Mouse (Mus musculus) forebrain, embryonic 13.5 days (tissue): Measurements from ENCODE around the gene Prep. TPM values are rescaled to one million over a fixed set of nuclear protein-coding genes. Genes with fewer than 3 reads are reported as not detected.

ENCODE experiments used
- ATAC-seq: fragments of 200-750 bp; cut with Nextera tagmentation; 2 replicates; pipeline ENCODE4 v1.8.0; 2017
- H3K27ac ChIP-seq: fragments of 300-500 bp; sonication (generic); 2 replicates; pipeline ENCODE4 v1.5.1; 2015; ENCODE audit warnings: inconsistent platforms, mild to moderate bottlenecking, moderate library complexity
- H3K27me3 ChIP-seq: fragments of 300-500 bp; sonication (generic); 2 replicates; pipeline ENCODE4 v1.6.1; 2015; ENCODE audit warnings: mild to moderate bottlenecking, inconsistent platforms
- H3K36me3 ChIP-seq: fragments of 300-500 bp; sonication (generic); 2 replicates; pipeline ENCODE4 v1.6.1; 2015; ENCODE audit warnings: mild to moderate bottlenecking, inconsistent platforms; ENCODE audit not compliant: poor library complexity, severe bottlenecking
- H3K4me1 ChIP-seq: fragments of 300-500 bp; sonication (generic); 2 replicates; pipeline ENCODE4 v1.6.1; 2015; ENCODE audit warnings: inconsistent platforms
- H3K4me2 ChIP-seq: fragments of 300-500 bp; sonication (generic); 2 replicates; pipeline ENCODE4 v1.6.1; 2015; ENCODE audit warnings: inconsistent platforms, mild to moderate bottlenecking, moderate library complexity
- H3K4me3 ChIP-seq: fragments of 300-500 bp; sonication (generic); 2 replicates; pipeline ENCODE4 v1.5.1; 2015; ENCODE audit warnings: mild to moderate bottlenecking, inconsistent platforms
- H3K9ac ChIP-seq: fragments of 300-500 bp; sonication (generic); 2 replicates; pipeline ENCODE4 v1.6.1; 2015; ENCODE audit warnings: mild to moderate bottlenecking, inconsistent platforms
- H3K9me3 ChIP-seq: fragments of 300-500 bp; sonication (generic); replicated peaks from 2 replicates; pipeline ENCODE4 v1.6.1; 2016; ENCODE audit warnings: inconsistent platforms
- WGBS: fragments of 180-500 bp; shearing (Covaris S2); methylation state at CpG from one replicate; pipeline ENCODE4 v1.1.7; 2015; 5-methylcytosine and 5-hydroxymethylcytosine counted together
- polyA plus RNA-seq: library from polyadenylated mRNA; unstranded; fragments of >200 nt; fragmentation: Nextera tagmentation; extraction: Ambion mirVana; gene quantifications from 2 replicates; pipeline ENCODE4 v1.2.1, GENCODE M21; 2015

Prep gene
- polyA plus RNA-seq, 1 experiment from 2014 or later: 18.3 TPM

DNA sequence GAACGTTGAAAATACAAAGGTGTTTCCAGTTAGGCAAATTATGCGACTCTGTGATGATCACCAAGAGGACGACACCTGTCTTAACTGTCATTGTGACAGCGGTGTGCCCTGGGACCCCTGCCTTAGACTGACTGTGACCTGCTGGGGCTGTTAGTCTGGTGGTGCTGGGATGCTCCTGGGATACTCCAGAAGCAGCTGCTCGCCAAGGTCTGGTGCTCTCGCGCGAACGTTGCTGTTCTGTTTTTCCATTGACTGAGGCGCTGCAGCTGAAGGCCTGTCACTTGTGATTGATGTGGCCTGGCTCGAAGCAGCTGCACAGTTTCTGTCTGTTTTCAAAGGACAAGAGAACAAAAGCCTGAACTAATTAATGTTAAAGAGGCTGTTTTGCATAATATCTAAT is 36.2 kb downstream of the Prep start:
- no peak overlapping the region for H3K4me3 ChIP-seq
- no peaks in the 10 kb centered on the region for H3K27me3 ChIP-seq
- H3K36me3 ChIP-seq: peaks cover 34% of the 10 kb centered on the region
- peak overlapping the region; percentile 63 for H3K27ac ChIP-seq
- H3K9ac ChIP-seq: no peak overlapping the region
- ATAC-seq: peak; percentile 62
- H3K4me2 ChIP-seq: no peak overlapping the region
- H3K9me3 ChIP-seq: no peaks in the 10 kb centered on the region
- 46% methylated on average over 11 of the region's 11 CpGs for WGBS
- H3K4me1 ChIP-seq: peaks cover 17% of the 10 kb centered on the region

DNA sequence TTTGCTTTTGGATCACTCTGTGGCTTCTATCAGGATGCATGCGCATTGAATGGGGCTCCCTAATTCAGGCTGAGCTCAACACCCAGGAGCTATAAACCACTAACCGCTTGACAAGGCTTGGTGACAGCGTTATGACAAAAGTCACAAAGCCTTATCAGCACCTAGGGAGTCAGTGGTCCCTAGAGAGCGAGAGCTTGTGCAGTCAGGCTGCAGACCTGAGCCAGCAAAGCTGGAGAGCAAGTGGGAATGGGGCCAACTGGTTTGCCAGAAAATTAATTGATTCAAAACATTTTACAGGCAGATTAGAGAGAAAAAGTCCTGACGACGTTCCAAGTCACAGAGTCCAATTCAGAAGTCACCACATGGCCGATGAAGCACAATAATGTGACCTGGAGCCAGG is 37.1 kb downstream of the Prep start:
- WGBS: 49% methylated on average over 7 of the region's 7 CpGs
- Histone ChIP-seq H3K9me3 (no peaks in the 10 kb centered on the region), H3K27ac (peak overlapping the region; percentile 20; the same call in 1 of the 2 replicates), H3K4me1 (peaks cover 17% of the 10 kb centered on the region), H3K36me3 (peaks cover 35% of the 10 kb centered on the region), H3K9ac (no peak overlapping the region), H3K27me3 (no peaks in the 10 kb centered on the region), H3K4me2 (no peak overlapping the region), H3K4me3 (no peak overlapping the region)
- peak; percentile 68; the same call in 1 of the 2 replicates for ATAC-seq

DNA sequence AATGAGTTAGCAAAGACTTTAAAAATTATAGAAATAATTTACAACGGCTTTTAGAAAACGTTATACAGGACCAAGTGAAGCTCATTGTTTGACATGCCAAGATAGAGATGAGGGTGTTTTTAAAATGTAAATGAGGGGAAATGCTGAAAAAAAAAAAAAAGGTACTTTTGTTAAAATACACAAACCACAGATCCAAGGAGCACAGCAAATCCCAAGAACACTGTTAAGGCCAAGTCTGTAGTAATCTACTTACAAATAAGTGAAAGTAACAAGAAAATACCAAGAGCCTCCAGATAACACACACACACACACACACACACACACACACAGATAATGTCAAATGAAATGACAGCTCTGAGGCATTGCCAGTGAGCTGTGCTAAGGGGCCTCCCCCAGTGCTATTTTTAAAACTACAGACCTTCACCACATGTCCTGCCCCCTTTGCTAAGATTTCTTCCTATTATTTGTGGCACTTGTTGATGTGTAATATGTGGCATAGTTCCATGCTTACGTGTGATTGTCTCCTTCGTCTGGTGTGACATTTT is 37.6 kb downstream of the Prep start:
- Histone ChIP-seq H3K4me2 (no peak overlapping the region), H3K4me1 (peaks cover 17% of the 10 kb centered on the region), H3K9ac (no peak overlapping the region), H3K4me3 (no peak overlapping the region), H3K27ac (0 out of 2 replicates have a peak overlapping the region, but pooled peaks have one; percentile 20), H3K27me3 (no peaks in the 10 kb centered on the region), H3K36me3 (peaks cover 36% of the 10 kb centered on the region), H3K9me3 (no peaks in the 10 kb centered on the region)
- no peak for ATAC-seq
- 61% methylated on average over 4 of the region's 4 CpGs for WGBS

DNA sequence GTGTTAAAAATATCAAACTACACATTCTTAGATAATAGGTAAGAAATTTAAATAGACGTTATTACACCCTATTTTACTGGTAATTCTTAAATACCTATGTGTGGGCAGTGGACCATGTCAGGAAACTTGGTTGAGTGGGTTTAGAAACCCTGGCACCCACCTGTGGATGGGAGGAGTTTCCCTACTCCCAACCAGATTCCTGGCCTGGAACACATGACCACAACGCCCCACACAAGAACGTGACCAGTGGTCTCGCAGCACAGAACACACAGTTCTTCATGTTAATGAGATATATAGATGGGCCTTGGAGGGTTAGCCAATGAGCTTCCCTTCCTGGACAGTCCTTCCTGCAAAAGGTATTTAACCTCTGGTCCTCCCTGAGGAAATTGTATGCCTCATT is 39.5 kb downstream of the Prep start:
- Histone ChIP-seq H3K4me1 (peaks cover 17% of the 10 kb centered on the region), H3K4me3 (no peak overlapping the region), H3K27ac (no peak overlapping the region), H3K9me3 (no peaks in the 10 kb centered on the region), H3K36me3 (peaks cover 38% of the 10 kb centered on the region), H3K4me2 (no peak overlapping the region), H3K27me3 (no peaks in the 10 kb centered on the region), H3K9ac (no peak overlapping the region)
- ATAC-seq: no peak
- 96% methylated on average over 4 of the region's 4 CpGs for WGBS

DNA sequence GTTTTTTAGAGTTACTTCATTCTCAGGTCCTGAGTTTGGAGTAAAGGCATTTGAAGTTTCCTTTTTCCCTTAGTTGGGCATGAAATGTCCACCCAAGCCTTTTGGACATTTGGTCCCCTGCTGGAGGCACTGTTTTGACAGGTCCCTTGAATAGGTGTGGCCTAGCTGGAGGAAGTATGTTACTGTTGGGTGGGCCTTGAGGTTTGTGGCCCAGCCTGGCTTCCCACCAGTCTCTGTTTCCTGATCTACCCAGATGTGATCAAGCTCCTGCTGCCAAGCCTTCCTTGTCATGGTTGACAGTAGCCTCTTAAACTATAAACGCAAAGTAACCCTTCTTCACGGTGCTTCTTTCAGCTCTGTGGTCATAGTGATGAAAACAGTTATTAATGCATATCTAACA is 40.3 kb downstream of the Prep start:
- H3K9me3 ChIP-seq: no peaks in the 10 kb centered on the region
- H3K4me2 ChIP-seq: no peak overlapping the region
- no peak overlapping the region for H3K9ac ChIP-seq
- no peaks in the 10 kb centered on the region for H3K27me3 ChIP-seq
- 86% methylated on average over 2 of the region's 2 CpGs for WGBS
- H3K36me3 ChIP-seq: peaks cover 38% of the 10 kb centered on the region
- H3K4me1 ChIP-seq: peaks cover 17% of the 10 kb centered on the region
- no peak overlapping the region for H3K4me3 ChIP-seq
- no peak overlapping the region for H3K27ac ChIP-seq
- ATAC-seq: no peak

DNA sequence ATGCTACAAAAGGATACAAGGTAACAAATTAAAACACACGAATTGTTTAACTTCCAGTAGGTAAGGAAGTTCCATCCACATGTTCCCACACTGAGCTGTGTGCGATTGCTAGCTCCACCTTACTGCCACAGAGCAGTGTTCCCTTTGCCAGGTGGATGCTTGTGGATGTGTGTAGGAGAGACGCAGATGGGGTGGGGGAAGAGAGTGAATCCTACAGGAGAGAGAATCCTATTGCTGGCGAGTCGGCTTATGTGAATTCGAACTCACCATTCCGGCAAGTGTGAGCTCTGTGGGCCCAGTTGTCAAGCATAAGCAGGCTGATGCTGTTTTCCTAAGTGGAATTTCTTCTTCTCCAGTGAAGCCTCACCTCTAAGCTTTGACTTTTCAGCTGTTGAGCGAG is 42.0 kb downstream of the Prep start:
- 94% methylated on average over 8 of the region's 8 CpGs for WGBS
- Histone ChIP-seq H3K27ac (no peak overlapping the region), H3K4me1 (peaks cover 7% of the 10 kb centered on the region), H3K36me3 (peaks cover 38% of the 10 kb centered on the region), H3K9ac (no peak overlapping the region), H3K9me3 (no peaks in the 10 kb centered on the region), H3K4me3 (no peak overlapping the region), H3K4me2 (no peak overlapping the region), H3K27me3 (no peaks in the 10 kb centered on the region)
- ATAC-seq: no peak

DNA sequence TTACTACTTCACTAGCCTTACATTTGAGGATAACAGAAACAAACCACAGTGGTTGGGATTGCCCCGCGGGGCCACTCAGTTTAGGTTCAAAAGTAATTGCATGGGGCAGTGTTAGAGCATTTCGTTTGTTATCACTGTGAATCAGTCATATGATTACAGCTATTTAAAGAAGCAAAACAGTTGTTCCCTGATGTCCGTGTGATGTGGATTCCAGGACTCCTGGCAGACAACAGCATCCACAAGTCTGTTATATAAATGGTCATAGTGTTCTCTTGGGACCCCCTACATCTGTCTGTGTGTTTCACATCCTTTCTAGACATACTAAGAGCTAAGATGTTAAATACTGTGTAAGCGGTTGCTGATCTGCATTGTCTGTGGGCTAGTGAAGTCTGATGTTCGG is 43.0 kb downstream of the Prep start:
- no peak overlapping the region for H3K27ac ChIP-seq
- H3K4me1 ChIP-seq: no peaks in the 10 kb centered on the region
- no peak overlapping the region for H3K9ac ChIP-seq
- WGBS: 91% methylated on average over 6 of the region's 6 CpGs
- no peak overlapping the region for H3K4me2 ChIP-seq
- H3K36me3 ChIP-seq: peaks cover 41% of the 10 kb centered on the region
- H3K4me3 ChIP-seq: no peak overlapping the region
- H3K9me3 ChIP-seq: no peaks in the 10 kb centered on the region
- ATAC-seq: no peak
- no peaks in the 10 kb centered on the region for H3K27me3 ChIP-seq

DNA sequence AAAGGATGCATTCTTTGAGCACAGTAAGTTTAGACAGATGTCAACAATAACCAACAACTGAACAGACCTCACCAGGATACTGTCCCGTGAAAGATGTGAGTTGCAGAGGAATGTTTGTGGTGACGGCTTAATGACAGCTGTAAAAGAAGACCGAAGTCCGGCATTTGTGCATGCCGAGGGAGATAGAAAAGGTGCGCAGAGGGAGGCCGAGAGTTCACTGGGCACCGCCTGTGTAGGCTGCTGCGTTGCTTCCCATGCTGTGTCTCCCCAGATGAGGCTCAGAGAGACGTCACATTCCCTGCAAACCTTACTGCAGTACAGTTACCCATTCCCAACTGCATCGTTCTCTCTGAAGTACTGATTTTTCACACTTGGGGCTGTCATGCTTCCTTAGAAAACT is 45.9 kb downstream of the Prep start:
- no peak overlapping the region for H3K4me3 ChIP-seq
- ATAC-seq: no peak
- no peaks in the 10 kb centered on the region for H3K27me3 ChIP-seq
- WGBS: 88% methylated on average over 11 of the region's 11 CpGs
- no peak overlapping the region for H3K9ac ChIP-seq
- no peaks in the 10 kb centered on the region for H3K9me3 ChIP-seq
- no peak overlapping the region for H3K27ac ChIP-seq
- H3K36me3 ChIP-seq: peaks cover 50% of the 10 kb centered on the region
- no peaks in the 10 kb centered on the region for H3K4me1 ChIP-seq
- no peak overlapping the region for H3K4me2 ChIP-seq

DNA sequence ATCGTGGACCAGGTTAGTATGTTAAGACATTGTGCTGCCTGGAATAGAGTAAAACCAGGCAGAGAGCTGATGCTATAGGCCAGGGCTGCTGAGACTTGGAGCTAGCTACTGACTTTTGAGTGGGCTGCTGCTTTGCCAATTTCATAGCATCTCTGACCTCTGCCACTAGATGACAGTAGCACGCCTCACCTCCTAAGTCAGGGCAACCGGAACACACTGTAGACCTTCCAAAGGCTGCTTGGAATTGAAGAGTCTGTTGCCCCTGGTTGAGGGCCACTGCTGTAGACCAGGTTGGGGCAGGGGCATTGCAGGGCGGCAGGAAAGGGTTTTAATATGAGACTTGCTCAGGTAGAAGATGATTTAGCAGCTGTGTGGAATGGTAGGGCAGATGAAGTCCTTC is 47.5 kb downstream of the Prep start:
- Histone ChIP-seq H3K4me3 (no peak overlapping the region), H3K9me3 (no peaks in the 10 kb centered on the region), H3K27ac (no peak overlapping the region), H3K4me2 (no peak overlapping the region), H3K9ac (no peak overlapping the region), H3K4me1 (no peaks in the 10 kb centered on the region), H3K36me3 (peaks cover 40% of the 10 kb centered on the region), H3K27me3 (no peaks in the 10 kb centered on the region)
- WGBS: 91% methylated on average over 4 of the region's 4 CpGs
- no peak for ATAC-seq

DNA sequence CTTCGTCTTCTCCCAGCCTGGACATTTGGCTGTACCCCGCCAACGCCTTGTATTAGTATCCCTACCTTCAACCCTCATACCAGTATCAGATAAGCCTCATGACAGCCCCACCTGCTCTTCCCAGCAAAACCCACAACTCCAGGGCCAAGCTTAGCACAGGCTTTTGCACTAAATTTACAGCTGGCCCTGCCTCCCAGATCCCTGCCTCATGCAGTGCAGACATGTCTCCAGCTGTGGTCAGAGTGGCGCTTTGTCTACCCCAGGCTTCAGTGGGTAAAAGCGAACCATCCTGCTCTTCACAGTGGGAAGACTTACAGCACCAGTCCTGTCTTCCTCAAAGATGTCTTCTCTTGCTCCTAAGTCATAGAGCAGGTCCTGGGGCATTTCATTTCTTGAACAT is 49.8 kb downstream of the Prep start:
- Histone ChIP-seq H3K27me3 (no peaks in the 10 kb centered on the region), H3K27ac (no peak overlapping the region), H3K4me3 (no peak overlapping the region), H3K4me1 (no peaks in the 10 kb centered on the region), H3K36me3 (peaks cover 48% of the 10 kb centered on the region), H3K9ac (no peak overlapping the region), H3K4me2 (no peak overlapping the region), H3K9me3 (no peaks in the 10 kb centered on the region)
- no peak for ATAC-seq
- WGBS: 97% methylated on average over 5 of the region's 5 CpGs

DNA sequence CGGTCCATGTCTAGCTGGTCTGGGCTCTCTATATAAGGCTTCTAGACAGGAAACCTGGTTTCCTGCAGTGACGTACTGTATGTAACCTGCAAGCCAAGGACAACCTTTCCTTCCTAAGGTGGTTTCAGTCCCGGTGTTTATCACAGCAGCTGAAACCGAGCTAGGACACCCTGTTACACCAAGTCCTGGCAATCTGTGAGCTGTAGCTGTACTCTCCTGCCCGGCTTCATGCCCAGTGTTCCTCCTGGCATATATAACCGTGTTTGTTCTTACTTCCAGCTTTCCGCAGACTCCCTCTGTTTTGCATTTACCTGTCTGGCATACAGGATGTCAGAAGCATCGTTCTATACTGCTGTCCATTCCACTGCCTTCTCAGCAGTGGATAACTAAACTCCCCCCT is 51.4 kb downstream of the Prep start:
- no peak overlapping the region for H3K27ac ChIP-seq
- no peaks in the 10 kb centered on the region for H3K4me1 ChIP-seq
- ATAC-seq: no peak
- H3K9ac ChIP-seq: no peak overlapping the region
- H3K9me3 ChIP-seq: no peaks in the 10 kb centered on the region
- H3K36me3 ChIP-seq: peaks cover 61% of the 10 kb centered on the region
- no peaks in the 10 kb centered on the region for H3K27me3 ChIP-seq
- no peak overlapping the region for H3K4me2 ChIP-seq
- H3K4me3 ChIP-seq: no peak overlapping the region
- WGBS: 91% methylated on average over 8 of the region's 8 CpGs

DNA sequence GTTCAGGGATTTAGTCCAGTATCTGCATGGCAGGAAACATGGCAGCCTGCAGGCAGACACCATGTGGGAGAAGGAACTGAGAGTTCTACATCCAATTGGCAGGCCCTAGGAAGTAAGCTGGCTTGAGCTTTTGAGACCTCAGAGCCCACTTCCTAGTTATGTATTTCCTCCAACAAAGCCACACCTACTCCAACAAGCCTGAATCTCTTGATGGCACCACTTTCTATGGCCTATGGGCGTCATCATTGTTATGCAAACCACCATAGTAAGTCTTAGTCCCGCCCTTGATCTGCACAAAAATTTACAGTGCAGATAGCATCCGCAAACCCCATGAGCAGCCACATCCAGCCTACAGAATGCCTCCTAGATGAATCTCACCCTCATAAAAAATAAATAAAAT is 54.6 kb downstream of the Prep start:
- no peak for ATAC-seq
- H3K4me1 ChIP-seq: no peaks in the 10 kb centered on the region
- H3K36me3 ChIP-seq: peaks cover 66% of the 10 kb centered on the region
- no peaks in the 10 kb centered on the region for H3K27me3 ChIP-seq
- no peaks in the 10 kb centered on the region for H3K9me3 ChIP-seq
- no peak overlapping the region for H3K9ac ChIP-seq
- no peak overlapping the region for H3K27ac ChIP-seq
- WGBS: 91% methylated on average over 3 of the region's 3 CpGs
- no peak overlapping the region for H3K4me3 ChIP-seq
- no peak overlapping the region for H3K4me2 ChIP-seq

DNA sequence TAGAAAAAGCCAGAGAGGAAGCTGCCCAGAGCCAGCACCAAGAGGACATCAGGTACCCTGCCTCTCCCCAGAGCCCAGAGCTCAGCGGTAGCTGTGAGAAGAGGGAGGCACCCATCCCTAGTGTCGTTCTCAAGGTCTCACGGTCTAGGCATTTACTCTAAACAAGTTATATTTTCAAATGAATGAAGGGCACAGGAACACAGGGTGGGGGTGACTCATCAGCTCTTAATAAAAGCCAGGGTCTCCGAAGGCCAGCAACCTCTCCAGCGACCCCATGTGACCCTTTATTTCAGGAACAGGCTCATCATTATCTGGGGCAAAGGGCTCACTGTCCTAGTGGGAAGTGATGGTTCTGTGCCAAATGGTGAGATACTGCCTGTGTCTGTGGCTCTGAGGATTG is 55.5 kb downstream of the Prep start:
- Histone ChIP-seq H3K27me3 (no peaks in the 10 kb centered on the region), H3K4me3 (no peak overlapping the region), H3K4me1 (no peaks in the 10 kb centered on the region), H3K9ac (no peak overlapping the region), H3K27ac (no peak overlapping the region), H3K36me3 (peaks cover 62% of the 10 kb centered on the region), H3K4me2 (no peak overlapping the region), H3K9me3 (no peaks in the 10 kb centered on the region)
- no peak for ATAC-seq
- WGBS: 82% methylated on average over 5 of the region's 5 CpGs
